Mouse (Mus musculus) kidney, adult 2 months (tissue): Measurements from ENCODE around the gene Atp11a.

Experiments
- CTCF ChIP-seq: fragments of 200-500 bp; conservative IDR thresholded peaks from 2 replicates; pipeline ENCODE4 v1.5.1; 2011; ENCODE audit warnings: low read depth, mild to moderate bottlenecking, control low read depth, low read length, moderate library complexity, mixed read lengths; ENCODE audit not compliant: insufficient read depth, insufficient read length
- POLR2A ChIP-seq: fragments of 200-500 bp; IDR thresholded peaks from one replicate; pipeline ENCODE4 v1.6.1; 2011; ENCODE audit warnings: low read depth, low read length, control low read depth

- TF ChIP-seq CTCF (no peak), POLR2A (no peak)
These were observed 18.6 kb downstream of the Atp11a start for GRCm38 (mm10) chr8:12775302-12775975.
